Mouse (Mus musculus): Measurements from ENCODE around the gene 6430548M08Rik. TPM values are rescaled to one million over a fixed set of nuclear protein-coding genes. Genes with fewer than 3 reads are reported as not detected.

Gene 6430548M08Rik
- polyA plus RNA-seq, 2 experiments = 0.83 to 2.5 TPM

DNA sequence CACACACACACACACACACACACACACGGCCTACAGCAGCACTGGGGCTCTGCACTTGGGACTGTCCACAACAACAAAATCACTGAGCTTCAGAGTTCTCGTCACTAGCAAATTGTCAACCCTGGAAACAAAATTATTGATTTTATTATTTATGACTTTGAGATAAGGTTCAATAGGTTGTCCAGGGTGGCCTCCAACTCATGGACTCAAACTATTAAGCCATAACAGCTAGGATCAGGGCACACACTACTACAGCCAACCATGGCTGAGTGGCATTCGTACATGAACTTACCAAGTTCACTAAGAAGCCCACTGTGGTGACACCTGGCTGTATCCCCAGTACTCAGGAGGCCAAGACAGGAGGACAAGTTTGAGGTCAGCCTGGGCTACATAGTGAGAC, 20.8 kb upstream of the 6430548M08Rik start:
- H3K4me3 ChIP-seq (ENCODE audit: insufficient read depth in 1 of 2, low read depth in 2 of 2, low read length in 2 of 2) = no peak overlapping the region
- H3K9me3 ChIP-seq (ENCODE audit: control insufficient read depth, low read length) = no peaks in the 10 kb centered on the region
- TF ChIP-seq CTCF (IDR thresholded peaks at IDR 0.05; ENCODE audit: low read depth) = no peak
- no peak for TF ChIP-seq EP300 (IDR thresholded peaks at IDR 0.05; ENCODE audit: low read depth)
- no peaks in the 10 kb centered on the region for H3K4me1 ChIP-seq (replicated peaks; ENCODE audit: control insufficient read depth in 2 of 2, insufficient read depth in 2 of 2, low read length in 1 of 2)
- no peaks in the 10 kb centered on the region for H3K27me3 ChIP-seq (ENCODE audit: control insufficient read depth, insufficient read depth, low read length)
- no peak for ATAC-seq (ENCODE audit: insufficient read depth)
- H3K4me2 ChIP-seq (ENCODE audit: low read depth) = no peak overlapping the region
- 68% methylated on average over 3 of the region's 3 CpGs for WGBS (ENCODE audit: insufficient replicate concordance)
- peaks cover 6% of the 10 kb centered on the region for H3K36me3 ChIP-seq (replicated peaks; ENCODE audit: control insufficient read depth, insufficient read depth, low read depth)
- DNase-seq (ENCODE audit: low read depth in 3 of 3, low spot score in 3 of 3) = no peak
- H3K9ac ChIP-seq (replicated peaks) = no peak overlapping the region
- H3K27ac ChIP-seq = no peak overlapping the region

GRCm38 (mm10) chr8:120094801-120095200, 19.2 kb upstream of the 6430548M08Rik start:
- H3K36me3 ChIP-seq (replicated peaks; ENCODE audit: control insufficient read depth, insufficient read depth, low read depth) = peaks cover 6% of the 10 kb centered on the region
- H3K9me3 ChIP-seq (ENCODE audit: control insufficient read depth, low read length) = no peaks in the 10 kb centered on the region
- peaks cover 0 to under 1% of the 10 kb centered on the region in 2 experiments; a peak in 2 of 4 replicates for H3K4me1 ChIP-seq (replicated peaks; ENCODE audit: control insufficient read depth in 2 of 2, insufficient read depth in 2 of 2, low read length in 1 of 2)
- 70% methylated on average over 10 of the region's 10 CpGs for WGBS (ENCODE audit: insufficient replicate concordance)
- DNase-seq (ENCODE audit: low read depth in 3 of 3, low spot score in 3 of 3) (no peak), ATAC-seq (ENCODE audit: insufficient read depth) (no peak)
- no peak overlapping the region for H3K4me2 ChIP-seq (ENCODE audit: low read depth)
- no peaks in the 10 kb centered on the region for H3K27me3 ChIP-seq (ENCODE audit: control insufficient read depth, insufficient read depth, low read length)
- TF ChIP-seq EP300 (IDR thresholded peaks at IDR 0.05; ENCODE audit: low read depth) (no peak), CTCF (IDR thresholded peaks at IDR 0.05; ENCODE audit: low read depth) (no peak)
- no peak overlapping the region for H3K27ac ChIP-seq
- no peak overlapping the region for H3K4me3 ChIP-seq (ENCODE audit: insufficient read depth in 1 of 2, low read depth in 2 of 2, low read length in 2 of 2)
- H3K9ac ChIP-seq (replicated peaks) = no peak overlapping the region

GRCm38 (mm10) chr8:120096486-120096885, 17.5 kb upstream of the 6430548M08Rik start:
- WGBS (ENCODE audit: insufficient replicate concordance) = 57% methylated on average over 2 of the region's 2 CpGs
- DNase-seq (ENCODE audit: low read depth in 3 of 3, low spot score in 3 of 3) = no peak
- Histone ChIP-seq H3K27ac (no peak overlapping the region), H3K36me3 (replicated peaks; ENCODE audit: control insufficient read depth, insufficient read depth, low read depth) (peaks cover 6% of the 10 kb centered on the region), H3K4me1 (replicated peaks; ENCODE audit: control insufficient read depth in 2 of 2, insufficient read depth in 2 of 2, low read length in 1 of 2) (peaks cover 3 to 5% of the 10 kb centered on the region in 2 experiments; a peak in 2 of 4 replicates), H3K4me2 (ENCODE audit: low read depth) (no peak overlapping the region), H3K9ac (replicated peaks) (no peak overlapping the region), H3K27me3 (ENCODE audit: control insufficient read depth, insufficient read depth, low read length) (no peaks in the 10 kb centered on the region), H3K9me3 (ENCODE audit: control insufficient read depth, low read length) (no peaks in the 10 kb centered on the region), H3K4me3 (ENCODE audit: insufficient read depth in 1 of 2, low read depth in 2 of 2, low read length in 2 of 2) (no peak overlapping the region)
- TF ChIP-seq EP300 (IDR thresholded peaks at IDR 0.05; ENCODE audit: low read depth) = no peak
- TF ChIP-seq CTCF (IDR thresholded peaks at IDR 0.05; ENCODE audit: low read depth) = no peak
- ATAC-seq (ENCODE audit: insufficient read depth) = 0 out of 2 replicates have a peak, but pooled peaks have one; percentile 11

GRCm38 (mm10) chr8:120100388-120101067, 13.4 kb upstream of the 6430548M08Rik start:
- ATAC-seq (ENCODE audit: insufficient read depth) = peak; percentile 5; the same call in 1 of the 2 replicates
- no peak overlapping the region for H3K27ac ChIP-seq
- no peak for DNase-seq (ENCODE audit: low read depth in 3 of 3, low spot score in 3 of 3)
- 5% methylated on average over 25 of the region's 25 CpGs for WGBS (ENCODE audit: insufficient replicate concordance)
- no peak for TF ChIP-seq EP300 (IDR thresholded peaks at IDR 0.05; ENCODE audit: low read depth)
- peaks cover 9 to 11% of the 10 kb centered on the region in 2 experiments for H3K4me1 ChIP-seq (replicated peaks; ENCODE audit: control insufficient read depth in 2 of 2, insufficient read depth in 2 of 2, low read length in 1 of 2)
- H3K36me3 ChIP-seq (replicated peaks; ENCODE audit: control insufficient read depth, insufficient read depth, low read depth) = no peaks in the 10 kb centered on the region
- peak overlapping the region; percentile 76 for H3K4me2 ChIP-seq (ENCODE audit: low read depth)
- no peaks in the 10 kb centered on the region for H3K27me3 ChIP-seq (ENCODE audit: control insufficient read depth, insufficient read depth, low read length)
- H3K9ac ChIP-seq (replicated peaks) = peak overlapping the region; percentile 75
- H3K9me3 ChIP-seq (ENCODE audit: control insufficient read depth, low read length) = no peaks in the 10 kb centered on the region
- H3K4me3 ChIP-seq (ENCODE audit: insufficient read depth in 1 of 2, low read depth in 2 of 2, low read length in 2 of 2) = peak overlapping the region; percentile 74 to 89

DNA sequence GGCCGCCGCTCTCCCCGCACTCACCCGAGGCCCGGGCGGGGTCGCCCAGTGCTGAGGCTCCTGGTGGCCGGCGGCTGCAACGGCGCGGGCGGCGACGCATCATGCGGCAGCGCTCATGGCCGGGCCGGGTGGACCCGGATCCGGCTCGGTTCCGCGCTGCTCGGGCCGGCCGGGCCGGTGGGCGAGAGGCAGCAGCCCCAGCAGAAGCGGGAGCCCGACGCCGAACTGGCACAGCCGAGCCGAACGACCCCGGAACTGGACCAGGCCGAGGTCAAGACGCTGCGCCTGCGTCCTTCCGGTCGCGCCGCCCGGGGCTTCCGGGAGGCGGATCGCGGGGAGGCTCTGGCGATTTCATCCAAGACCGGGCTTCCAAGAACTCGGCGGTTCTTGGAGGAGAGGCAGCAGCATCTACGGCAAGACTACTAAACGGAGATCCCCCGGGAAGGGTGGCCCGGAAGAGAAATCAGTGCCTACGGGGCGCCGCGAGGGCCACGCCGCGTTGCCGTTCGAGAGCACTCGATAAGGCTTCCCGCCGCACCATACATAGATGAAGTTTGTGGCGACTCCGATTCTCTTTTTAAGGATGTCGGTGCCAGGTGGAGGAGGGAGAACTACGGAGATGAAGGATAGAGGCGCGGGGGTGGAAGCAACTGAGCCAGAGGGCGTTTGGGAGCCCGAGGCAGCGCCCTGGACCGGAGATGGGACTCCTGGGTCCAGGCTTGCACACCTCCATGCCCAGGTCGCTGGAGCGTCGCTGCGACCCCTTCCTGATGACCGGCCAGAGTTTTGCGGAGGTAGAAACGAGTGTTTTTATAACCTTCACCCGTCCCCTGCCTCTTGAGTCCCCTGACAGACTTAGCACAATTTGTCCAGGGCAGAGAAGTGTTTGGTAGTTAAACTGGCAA, 12.6 kb upstream of the 6430548M08Rik start, which contains the start of gene Zdhhc7:
Gene Zdhhc7, minus strand, starts transcription at position 415 of the 905 bp plus-strand sequence.
- H3K27me3 ChIP-seq (ENCODE audit: control insufficient read depth, insufficient read depth, low read length) = no peaks in the 10 kb centered on the region
- H3K36me3 ChIP-seq (replicated peaks; ENCODE audit: control insufficient read depth, insufficient read depth, low read depth) = no peaks in the 10 kb centered on the region
- ATAC-seq (ENCODE audit: insufficient read depth) = peak; percentile 76
- TF ChIP-seq CTCF (IDR thresholded peaks at IDR 0.05; ENCODE audit: low read depth) (no peak), EP300 (IDR thresholded peaks at IDR 0.05; ENCODE audit: low read depth) (no peak)
- under 1% methylated on average over 86 of the region's 88 CpGs for WGBS (ENCODE audit: insufficient replicate concordance)
- H3K4me2 ChIP-seq (ENCODE audit: low read depth) = peak within 1 kb of the TSS; percentile 76
- H3K4me3 ChIP-seq (ENCODE audit: insufficient read depth in 1 of 2, low read depth in 2 of 2, low read length in 2 of 2) = peak within 1 kb of the TSS; percentile 74 to 89
- no peaks in the 10 kb centered on the region for H3K9me3 ChIP-seq (ENCODE audit: control insufficient read depth, low read length)
- H3K9ac ChIP-seq (replicated peaks) = peak within 1 kb of the TSS; percentile 75
- peaks cover 9 to 11% of the 10 kb centered on the region in 2 experiments for H3K4me1 ChIP-seq (replicated peaks; ENCODE audit: control insufficient read depth in 2 of 2, insufficient read depth in 2 of 2, low read length in 1 of 2)
- H3K27ac ChIP-seq = peak within 1 kb of the TSS; percentile 26; the same call in 1 of the 2 replicates
- DNase-seq (ENCODE audit: low read depth in 3 of 3, low spot score in 3 of 3) = peak; percentile 42 to 51 (median 42)
